Mouse (Mus musculus) forebrain, embryonic 11.5 days (tissue): ENCODE data around the gene Obscn. TPM values are rescaled to one million over a fixed set of nuclear protein-coding genes. Genes with fewer than 3 reads are reported as not detected.

Experiments
- ATAC-seq: fragments of 200-750 bp; cut with Nextera tagmentation; replicated peaks from 2 replicates; pipeline ENCODE4 v1.8.0; 2017; ENCODE audit warnings: moderate TSS enrichment; ENCODE audit not compliant: low FRiP score
- DNase-seq: peaks from one replicate; pipeline ENCODE4 v3.0.0-alpha.2; 2017; ENCODE audit warnings: low spot score
- H3K27ac ChIP-seq: fragments of 300-500 bp; sonication (generic); 2 replicates; pipeline ENCODE4 v1.5.1; 2014; ENCODE audit warnings: low read depth, low read length
- H3K27me3 ChIP-seq: fragments of 300-500 bp; sonication (generic); 2 replicates; pipeline ENCODE4 v1.6.1; 2014; ENCODE audit warnings: mild to moderate bottlenecking, low read length, mixed read lengths; ENCODE audit not compliant: control insufficient read depth, insufficient read depth
- H3K36me3 ChIP-seq: fragments of 300-500 bp; sonication (generic); 2 replicates; pipeline ENCODE4 v1.6.1; 2014; ENCODE audit warnings: mild to moderate bottlenecking, low read length, moderate library complexity, mixed read lengths; ENCODE audit not compliant: control insufficient read depth, insufficient read depth
- H3K4me1 ChIP-seq: fragments of 300-500 bp; sonication (generic); replicated peaks from 2 replicates; pipeline ENCODE4 v1.6.1; 2014; ENCODE audit warnings: low read length, mixed read lengths; ENCODE audit not compliant: control insufficient read depth, insufficient read depth
- H3K4me2 ChIP-seq: fragments of 300-500 bp; sonication (generic); 2 replicates; pipeline ENCODE4 v1.6.1; 2014; ENCODE audit warnings: low read depth, mild to moderate bottlenecking, low read length, moderate library complexity, mixed read lengths; ENCODE audit not compliant: severe bottlenecking
- H3K4me3 ChIP-seq: fragments of 300-500 bp; sonication (generic); 2 replicates; pipeline ENCODE4 v1.5.1; 2014; ENCODE audit warnings: low read depth, low read length
- H3K9ac ChIP-seq: fragments of 300-500 bp; sonication (generic); 2 replicates; pipeline ENCODE4 v1.6.1; 2014; ENCODE audit warnings: low read length
- H3K9me3 ChIP-seq: fragments of 300-500 bp; sonication (generic); 2 replicates; pipeline ENCODE4 v1.6.1; 2016; ENCODE audit warnings: low read length, mixed read lengths; ENCODE audit not compliant: control insufficient read depth
- WGBS: fragments of 180-500 bp; shearing (Covaris S2); extraction: QIAGEN DNeasy Blood & Tissue Kit; methylation state at CpG from one replicate; pipeline ENCODE4 v1.1.7; 2014; 5-methylcytosine and 5-hydroxymethylcytosine counted together
- polyA plus RNA-seq: library from polyadenylated mRNA; unstranded; fragments of >200 nt; fragmentation: Nextera tagmentation; extraction: Ambion mirVana; gene quantifications from 2 replicates; pipeline ENCODE4 v1.2.1, GENCODE M21; 2014

The Obscn gene
- polyA plus RNA-seq, 1 experiment from 2014 or later, result 0.04 TPM

GRCm38 (mm10) chr11:58963543-58963942 lies 172.7 kb downstream of the Obscn start:
- H3K36me3 ChIP-seq, result no peaks in the 10 kb centered on the region
- no peaks in the 10 kb centered on the region for H3K9me3 ChIP-seq
- no peak overlapping the region for H3K27ac ChIP-seq
- H3K4me1 ChIP-seq, result peaks cover 5% of the 10 kb centered on the region; the same call in 1 of the 2 replicates
- ATAC-seq (no peak), DNase-seq (peak; percentile 60)
- peaks cover 4% of the 10 kb centered on the region; the same call in 1 of the 2 replicates for H3K27me3 ChIP-seq
- WGBS, result 42% methylated on average over 17 of the region's 17 CpGs
- no peak overlapping the region for H3K4me2 ChIP-seq
- H3K9ac ChIP-seq, result no peak overlapping the region
- no peak overlapping the region for H3K4me3 ChIP-seq

- Histone ChIP-seq H3K27me3 (peaks cover 4% of the 10 kb centered on the region; the same call in 1 of the 2 replicates), H3K9ac (no peak overlapping the region)
Measured at GRCm38 (mm10) chr11:58961364-58962177, 174.6 kb downstream of the Obscn start.

GRCm38 (mm10) chr11:58959921-58960465 lies 176.2 kb downstream of the Obscn start:
- Histone ChIP-seq H3K4me3 (peak overlapping the region; percentile 44), H3K9me3 (no peaks in the 10 kb centered on the region), H3K4me2 (peak overlapping the region; percentile 80), H3K27me3 (peaks cover 4% of the 10 kb centered on the region; the same call in 1 of the 2 replicates), H3K9ac (peak overlapping the region; percentile 57), H3K27ac (no peak overlapping the region), H3K4me1 (peaks cover 10% of the 10 kb centered on the region; the same call in 1 of the 2 replicates), H3K36me3 (no peaks in the 10 kb centered on the region; the same call in 1 of the 2 replicates)
- peak; percentile 85 for DNase-seq
- peak; percentile 83 for ATAC-seq
- 7% methylated on average over 40 of the region's 40 CpGs for WGBS

More at GRCm38 (mm10) chr11:58961364-58962177, 174.6 kb downstream of the Obscn start:
- Histone ChIP-seq H3K27ac (no peak overlapping the region), H3K4me3 (no peak overlapping the region), H3K4me1 (peaks cover 10% of the 10 kb centered on the region; the same call in 1 of the 2 replicates), H3K9me3 (no peaks in the 10 kb centered on the region), H3K4me2 (no peak overlapping the region), H3K36me3 (no peaks in the 10 kb centered on the region; the same call in 1 of the 2 replicates)
- 68% methylated on average over 50 of the region's 50 CpGs for WGBS
- ATAC-seq (no peak), DNase-seq (no peak)

- Histone ChIP-seq H3K27me3 (peaks cover 4% of the 10 kb centered on the region; the same call in 1 of the 2 replicates), H3K9me3 (no peaks in the 10 kb centered on the region), H3K4me1 (peaks cover 10% of the 10 kb centered on the region; the same call in 1 of the 2 replicates), H3K4me2 (peak overlapping the region; percentile 80), H3K4me3 (peak overlapping the region; percentile 44), H3K9ac (peak overlapping the region; percentile 57; the same call in 1 of the 2 replicates), H3K27ac (no peak overlapping the region), H3K36me3 (no peaks in the 10 kb centered on the region; the same call in 1 of the 2 replicates)
- ATAC-seq (no peak), DNase-seq (no peak)
- 41% methylated on average over 15 of the region's 15 CpGs for WGBS
Measured at GRCm38 (mm10) chr11:58959186-58959825, 176.9 kb downstream of the Obscn start.

- Histone ChIP-seq H3K27ac (no peak overlapping the region), H3K27me3 (peaks cover 4% of the 10 kb centered on the region; the same call in 1 of the 2 replicates), H3K9ac (no peak overlapping the region), H3K4me3 (no peak overlapping the region), H3K36me3 (no peaks in the 10 kb centered on the region; the same call in 1 of the 2 replicates), H3K4me1 (peaks cover 10% of the 10 kb centered on the region; the same call in 1 of the 2 replicates), H3K4me2 (no peak overlapping the region), H3K9me3 (no peaks in the 10 kb centered on the region)
- 85% methylated on average over 6 of the region's 6 CpGs for WGBS
- DNase-seq (no peak), ATAC-seq (no peak)
Measured at GRCm38 (mm10) chr11:58958536-58958935, 177.7 kb downstream of the Obscn start.

GRCm38 (mm10) chr11:58957226-58957914 lies 178.8 kb downstream of the Obscn start:
- Histone ChIP-seq H3K4me3 (peak overlapping the region; percentile 82), H3K4me2 (peak overlapping the region; percentile 94), H3K27me3 (peaks cover 4% of the 10 kb centered on the region; the same call in 1 of the 2 replicates), H3K4me1 (peaks cover 10% of the 10 kb centered on the region; the same call in 1 of the 2 replicates), H3K9ac (no peak overlapping the region), H3K9me3 (no peaks in the 10 kb centered on the region), H3K27ac (no peak overlapping the region), H3K36me3 (no peaks in the 10 kb centered on the region; the same call in 1 of the 2 replicates)
- 83% methylated on average over 5 of the region's 5 CpGs for WGBS
- peak; percentile 48 for DNase-seq
- ATAC-seq, result no peak

DNA sequence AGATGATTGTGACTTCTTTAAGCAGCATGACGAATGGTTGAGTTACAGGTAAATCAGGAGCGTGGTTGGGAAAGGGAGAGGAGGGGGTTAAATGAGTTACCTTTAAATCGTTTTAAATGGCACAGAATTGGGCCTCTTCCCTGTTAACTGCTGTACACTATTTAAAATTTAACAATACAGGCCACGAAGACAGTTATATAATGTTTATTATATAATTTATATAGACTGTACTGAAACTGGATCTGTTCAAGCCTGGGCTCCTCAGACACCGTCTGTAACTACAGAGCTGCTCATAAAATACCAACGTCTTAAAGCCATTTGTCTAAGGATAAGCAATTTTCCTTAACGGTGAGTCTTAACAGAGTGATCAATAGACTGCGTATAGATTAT lies 180.3 kb downstream of the Obscn start:
- H3K4me2 ChIP-seq, result peak overlapping the region; percentile 94
- H3K27ac ChIP-seq, result no peak overlapping the region; the same call in 1 of the 2 replicates
- DNase-seq, result no peak
- H3K4me3 ChIP-seq, result peak overlapping the region; percentile 82
- no peaks in the 10 kb centered on the region for H3K9me3 ChIP-seq
- H3K36me3 ChIP-seq, result no peaks in the 10 kb centered on the region; the same call in 1 of the 2 replicates
- ATAC-seq, result no peak
- 28% methylated on average over 8 of the region's 8 CpGs for WGBS
- no peaks in the 10 kb centered on the region for H3K27me3 ChIP-seq
- peaks cover 10% of the 10 kb centered on the region; the same call in 1 of the 2 replicates for H3K4me1 ChIP-seq
- peak overlapping the region; percentile 97 for H3K9ac ChIP-seq
